Mouse (Mus musculus): Measurements from ENCODE around the gene Mlx. TPM values are rescaled to one million over a fixed set of nuclear protein-coding genes. Genes with fewer than 3 reads are reported as not detected.
"Not testable (repeated sequence)": the region's sequence is repeated elsewhere in the genome, so short reads cannot be mapped to it uniquely, and the experiment has no call there.

The Mlx gene
- polyA plus RNA-seq, 1 experiment from 2014 or later = 42.8 TPM

GRCm38 (mm10) chr11:101109351-101109750 is 22.3 kb downstream of the Mlx start:
- ATAC-seq (ENCODE audit: insufficient number of reproducible peaks, insufficient read depth, low FRiP score, low TSS enrichment) = no peak
- WGBS = 85% methylated on average over 4 of the region's 4 CpGs
- peaks cover 4% of the 10 kb centered on the region; the same call in 1 of the 2 replicates for H3K36me3 ChIP-seq
- H3K9ac ChIP-seq = no peak overlapping the region
- no peak overlapping the region for H3K4me3 ChIP-seq
- no peaks in the 10 kb centered on the region for H3K27me3 ChIP-seq
- no peak overlapping the region for H3K27ac ChIP-seq
- H3K4me1 ChIP-seq = no peaks in the 10 kb centered on the region
- no peak overlapping the region for H3K4me2 ChIP-seq (replicated peaks)
- no peaks in the 10 kb centered on the region for H3K9me3 ChIP-seq

GRCm38 (mm10) chr11:101110708-101111107 is 23.6 kb downstream of the Mlx start:
- ATAC-seq (ENCODE audit: insufficient number of reproducible peaks, insufficient read depth, low FRiP score, low TSS enrichment) = no peak
- WGBS = 69% methylated on average over 5 of the region's 5 CpGs
- no peak overlapping the region for H3K4me2 ChIP-seq (replicated peaks)
- no peaks in the 10 kb centered on the region for H3K27me3 ChIP-seq
- H3K9ac ChIP-seq = no peak overlapping the region
- no peaks in the 10 kb centered on the region for H3K9me3 ChIP-seq
- H3K4me1 ChIP-seq = no peaks in the 10 kb centered on the region
- no peak overlapping the region for H3K27ac ChIP-seq
- no peak overlapping the region for H3K4me3 ChIP-seq
- H3K36me3 ChIP-seq = peaks cover 4% of the 10 kb centered on the region; the same call in 1 of the 2 replicates

GRCm38 (mm10) chr11:101111178-101111577 is 24.1 kb downstream of the Mlx start:
- Histone ChIP-seq H3K9ac (no peak overlapping the region), H3K36me3 (peaks cover 4% of the 10 kb centered on the region; the same call in 1 of the 2 replicates), H3K27me3 (no peaks in the 10 kb centered on the region), H3K27ac (no peak overlapping the region), H3K4me2 (replicated peaks) (no peak overlapping the region), H3K4me1 (peaks cover 3% of the 10 kb centered on the region; the same call in 1 of the 2 replicates), H3K4me3 (no peak overlapping the region), H3K9me3 (no peaks in the 10 kb centered on the region)
- WGBS = 88% methylated on average over 4 of the region's 4 CpGs
- no peak for ATAC-seq (ENCODE audit: insufficient number of reproducible peaks, insufficient read depth, low FRiP score, low TSS enrichment)

GRCm38 (mm10) chr11:101112186-101112585 is 25.1 kb downstream of the Mlx start:
- H3K4me1 ChIP-seq = peaks cover 3% of the 10 kb centered on the region; the same call in 1 of the 2 replicates
- H3K27me3 ChIP-seq = no peaks in the 10 kb centered on the region
- ATAC-seq (ENCODE audit: insufficient number of reproducible peaks, insufficient read depth, low FRiP score, low TSS enrichment) = no peak
- no peak overlapping the region for H3K9ac ChIP-seq
- no peak overlapping the region for H3K27ac ChIP-seq
- WGBS = 91% methylated on average over 3 of the region's 3 CpGs
- no peak overlapping the region for H3K4me3 ChIP-seq
- H3K4me2 ChIP-seq (replicated peaks) = no peak overlapping the region
- H3K9me3 ChIP-seq = no peaks in the 10 kb centered on the region
- peaks cover 9% of the 10 kb centered on the region; the same call in 1 of the 2 replicates for H3K36me3 ChIP-seq

GRCm38 (mm10) chr11:101115564-101115963 is 28.5 kb downstream of the Mlx start:
- Histone ChIP-seq H3K27ac (no peak overlapping the region), H3K9me3 (no peaks in the 10 kb centered on the region)

GRCm38 (mm10) chr11:101118105-101118504 is 31.0 kb downstream of the Mlx start:
- Histone ChIP-seq H3K4me3 (peak overlapping the region; percentile 92), H3K27ac (no peak overlapping the region), H3K4me1 (peaks cover 27% of the 10 kb centered on the region), H3K27me3 (no peaks in the 10 kb centered on the region), H3K9me3 (no peaks in the 10 kb centered on the region), H3K9ac (peak overlapping the region; percentile 28), H3K4me2 (replicated peaks) (peak overlapping the region; percentile 96), H3K36me3 (peaks cover 15% of the 10 kb centered on the region)
- 38% methylated on average over 4 of the region's 4 CpGs for WGBS
- no peak for ATAC-seq (ENCODE audit: insufficient number of reproducible peaks, insufficient read depth, low FRiP score, low TSS enrichment)

More at GRCm38 (mm10) chr11:101115564-101115963, 28.5 kb downstream of the Mlx start:
- no peak for ATAC-seq (ENCODE audit: insufficient number of reproducible peaks, insufficient read depth, low FRiP score, low TSS enrichment)
- peaks cover 17% of the 10 kb centered on the region for H3K4me1 ChIP-seq
- no peak overlapping the region for H3K4me3 ChIP-seq
- 79% methylated on average over 2 of the region's 2 CpGs for WGBS
- H3K4me2 ChIP-seq (replicated peaks) = no peak overlapping the region
- H3K27me3 ChIP-seq = no peaks in the 10 kb centered on the region
- no peak overlapping the region for H3K9ac ChIP-seq
- H3K36me3 ChIP-seq = peaks cover 10% of the 10 kb centered on the region; the same call in 1 of the 2 replicates

- Histone ChIP-seq H3K27me3 (no peaks in the 10 kb centered on the region), H3K4me3 (peak overlapping the region; percentile 92), H3K4me1 (peaks cover 27% of the 10 kb centered on the region), H3K4me2 (replicated peaks) (peak overlapping the region; percentile 96), H3K9ac (peak overlapping the region; percentile 93), H3K27ac (peak overlapping the region; percentile 86), H3K36me3 (peaks cover 24% of the 10 kb centered on the region), H3K9me3 (no peaks in the 10 kb centered on the region)
- under 1% methylated on average over 35 of the region's 39 CpGs for WGBS
- ATAC-seq (ENCODE audit: insufficient number of reproducible peaks, insufficient read depth, low FRiP score, low TSS enrichment) = peak; percentile 79; the same call in 1 of the 2 replicates
Measured at GRCm38 (mm10) chr11:101119131-101119760, 32.2 kb downstream of the Mlx start.

DNA sequence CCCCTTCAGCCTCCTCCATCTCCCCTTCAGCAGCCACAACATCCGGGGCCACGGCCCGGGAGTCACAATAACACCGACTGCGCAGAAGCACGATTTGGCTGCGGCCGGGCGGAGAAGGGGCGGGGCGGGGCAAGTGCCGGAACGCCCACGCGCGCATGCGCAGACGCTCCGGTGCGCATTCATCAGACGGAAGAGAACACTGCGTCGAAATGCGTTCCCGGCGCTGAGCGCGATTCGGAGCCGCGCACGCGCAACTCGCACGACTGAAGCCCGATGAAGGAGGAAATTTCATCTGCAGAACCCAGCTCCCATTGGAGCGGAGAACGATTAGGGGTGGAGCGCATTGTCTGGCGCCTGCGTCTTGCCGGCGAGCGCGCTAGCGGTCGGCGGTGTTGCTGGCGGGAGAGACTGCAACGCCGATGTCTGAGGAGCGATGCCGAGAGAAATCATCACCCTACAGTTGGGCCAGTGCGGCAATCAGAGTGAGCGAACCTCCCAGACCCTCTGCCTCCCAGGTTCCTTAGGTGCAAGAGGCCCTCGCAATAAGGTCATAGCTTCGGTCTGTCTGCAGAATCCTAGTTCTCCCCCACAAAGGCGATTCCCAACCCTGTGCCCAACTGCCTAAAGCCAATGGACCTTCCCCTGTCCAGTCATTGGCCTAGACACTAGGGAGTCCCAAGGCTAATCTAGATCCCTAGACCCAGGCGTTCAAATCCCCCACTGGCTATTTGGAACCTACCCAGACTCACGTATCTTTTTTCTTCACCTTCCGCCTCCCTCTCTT is 32.9 kb downstream of the Mlx start, which contains the start of the genes Retreg3 and Tubg1:
Gene Retreg3 (minus strand): TSS at position 133 of the 784 bp plus-strand sequence.
Gene Tubg1 (plus strand): TSS at position 178 of the 784 bp plus-strand sequence.
- no peaks in the 10 kb centered on the region for H3K27me3 ChIP-seq
- H3K9me3 ChIP-seq = no peaks in the 10 kb centered on the region
- H3K27ac ChIP-seq = peak within 1 kb of the TSS; percentile 86
- H3K9ac ChIP-seq = peak within 1 kb of the TSS; percentile 93
- under 1% methylated on average over 61 of the region's 61 CpGs for WGBS
- H3K4me2 ChIP-seq (replicated peaks) = peak within 1 kb of the TSS; percentile 96
- peak within 1 kb of the TSS; percentile 92 for H3K4me3 ChIP-seq
- peak; percentile 92 for ATAC-seq (ENCODE audit: insufficient number of reproducible peaks, insufficient read depth, low FRiP score, low TSS enrichment)
- peaks cover 27% of the 10 kb centered on the region for H3K4me1 ChIP-seq
- peaks cover 29% of the 10 kb centered on the region for H3K36me3 ChIP-seq

DNA sequence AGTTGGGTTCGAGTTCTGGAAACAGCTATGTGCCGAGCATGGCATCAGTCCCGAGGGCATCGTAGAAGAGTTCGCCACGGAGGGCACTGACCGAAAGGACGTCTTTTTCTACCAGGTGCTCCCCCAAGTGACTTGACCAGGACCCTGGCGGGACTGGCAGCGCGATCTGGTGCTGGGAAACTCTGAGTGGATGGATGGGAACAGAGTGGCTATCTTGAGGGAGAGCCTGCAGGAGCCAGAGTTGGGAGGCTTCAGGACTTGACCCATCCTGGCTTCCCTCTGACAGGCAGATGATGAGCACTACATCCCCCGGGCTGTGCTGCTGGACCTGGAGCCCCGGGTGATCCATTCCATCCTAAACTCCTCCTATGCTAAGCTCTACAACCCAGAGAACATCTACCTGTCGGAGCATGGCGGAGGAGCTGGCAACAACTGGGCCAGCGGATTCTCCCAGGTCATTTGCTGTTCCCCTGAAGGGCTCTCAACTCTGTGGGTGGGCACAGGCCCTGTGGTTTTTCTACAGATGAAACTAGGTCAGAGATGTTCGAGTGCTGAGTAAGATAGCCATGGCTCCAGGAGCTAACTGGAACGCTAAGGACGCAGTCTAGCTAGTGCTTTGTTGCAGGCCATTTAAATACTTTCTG is 33.6 kb downstream of the Mlx start:
- Histone ChIP-seq H3K4me2 (replicated peaks) (peak overlapping the region; percentile 96), H3K9me3 (no peaks in the 10 kb centered on the region), H3K9ac (peak overlapping the region; percentile 63), H3K4me1 (peaks cover 27% of the 10 kb centered on the region), H3K36me3 (peaks cover 36% of the 10 kb centered on the region), H3K27me3 (no peaks in the 10 kb centered on the region), H3K4me3 (peak overlapping the region; percentile 92), H3K27ac (peak overlapping the region; percentile 86)
- WGBS = 25% methylated on average over 19 of the region's 19 CpGs
- ATAC-seq (ENCODE audit: insufficient number of reproducible peaks, insufficient read depth, low FRiP score, low TSS enrichment) = no peak

- H3K9me3 ChIP-seq; H3K4me3 ChIP-seq; H3K9ac ChIP-seq; H3K27me3 ChIP-seq; ATAC-seq (ENCODE audit: insufficient number of reproducible peaks, insufficient read depth, low FRiP score, low TSS enrichment); H3K27ac ChIP-seq; H3K4me2 ChIP-seq (replicated peaks): not testable (repeated sequence)
- Histone ChIP-seq H3K36me3 (peaks cover 45% of the 10 kb centered on the region), H3K4me1 (peaks cover 12% of the 10 kb centered on the region)
- WGBS = 92% methylated on average over 8 of the region's 8 CpGs
Measured at GRCm38 (mm10) chr11:101124494-101124893, 37.4 kb downstream of the Mlx start.

DNA sequence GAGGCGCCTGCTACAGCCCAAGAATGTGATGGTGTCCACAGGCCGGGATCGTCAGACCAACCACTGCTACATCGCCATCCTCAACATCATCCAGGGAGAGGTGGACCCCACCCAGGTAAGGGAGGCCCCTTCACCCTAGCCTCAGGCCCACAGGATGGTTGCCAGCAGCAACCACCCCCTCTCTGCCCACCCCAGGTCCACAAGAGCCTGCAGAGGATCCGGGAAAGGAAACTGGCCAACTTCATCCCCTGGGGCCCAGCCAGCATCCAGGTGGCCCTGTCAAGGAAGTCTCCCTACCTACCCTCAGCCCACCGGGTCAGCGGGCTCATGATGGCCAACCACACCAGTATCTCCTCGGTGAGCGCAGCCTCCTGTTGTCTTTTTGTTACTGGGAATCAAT is 37.9 kb downstream of the Mlx start:
- H3K4me1 ChIP-seq = peaks cover 12% of the 10 kb centered on the region
- ATAC-seq (ENCODE audit: insufficient number of reproducible peaks, insufficient read depth, low FRiP score, low TSS enrichment); H3K27ac ChIP-seq; H3K9ac ChIP-seq; H3K4me2 ChIP-seq (replicated peaks); H3K4me3 ChIP-seq; H3K9me3 ChIP-seq; H3K27me3 ChIP-seq: not testable (repeated sequence)
- H3K36me3 ChIP-seq = peaks cover 45% of the 10 kb centered on the region
- 92% methylated on average over 9 of the region's 9 CpGs for WGBS

Measured in embryonic facial prominence, embryonic 12.5 days (tissue).